Mouse (Mus musculus) spleen, postnatal 14 days (tissue): ENCODE measurements around the gene Gtf3c4.

Source experiments
- DNase-seq, 2 experiments: peaks; one replicate each; pipeline ENCODE4 v3.0.0; 2021 to 2022; ENCODE audit warnings: low spot score in 2 of 2

Gene Gtf3c4

DNA sequence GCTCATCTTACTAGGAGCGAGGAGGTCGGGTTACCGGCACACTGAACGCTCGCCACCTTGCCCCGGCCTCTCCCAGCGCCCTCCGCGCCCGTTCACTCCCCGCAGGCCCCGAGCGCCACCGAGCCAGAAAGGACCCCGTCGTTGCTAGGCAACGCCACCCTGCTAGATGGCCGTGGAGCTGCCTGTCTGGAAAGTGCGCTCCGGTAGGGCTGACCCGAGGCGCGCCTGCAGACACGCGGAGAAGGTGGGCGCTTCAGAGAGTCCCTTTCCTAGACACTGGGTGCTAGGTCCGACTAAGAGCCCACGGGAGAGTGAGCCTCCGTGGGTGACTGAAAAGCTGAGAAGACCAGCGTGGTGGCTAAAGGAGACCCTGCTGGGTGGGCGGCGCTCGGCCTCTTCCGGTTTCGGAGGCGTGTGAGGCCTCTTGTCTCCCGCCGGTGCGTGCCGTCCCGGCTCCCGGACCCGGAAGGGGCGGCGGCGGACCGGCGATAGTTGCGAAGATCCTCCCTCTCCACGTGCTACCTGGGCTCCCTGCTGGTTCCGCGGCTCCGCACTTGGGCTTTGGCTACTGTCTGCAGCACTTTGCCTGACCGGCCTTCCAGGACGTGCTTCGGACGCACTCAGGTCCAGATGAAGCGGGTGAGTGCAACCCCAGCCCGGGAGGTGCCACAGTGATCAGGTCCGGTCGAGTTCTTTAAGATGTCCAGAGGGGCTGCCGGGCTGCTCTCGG, at the start of gene Gtf3c4, which contains the start of gene Ddx31:
Gene Gtf3c4, minus strand, starts transcription at position 139 of the 730 bp plus-strand sequence.
Gene Ddx31, plus strand, starts transcription at position 185 of the 730 bp plus-strand sequence.
- peak; percentile 90 to 95 for DNase-seq

DNA sequence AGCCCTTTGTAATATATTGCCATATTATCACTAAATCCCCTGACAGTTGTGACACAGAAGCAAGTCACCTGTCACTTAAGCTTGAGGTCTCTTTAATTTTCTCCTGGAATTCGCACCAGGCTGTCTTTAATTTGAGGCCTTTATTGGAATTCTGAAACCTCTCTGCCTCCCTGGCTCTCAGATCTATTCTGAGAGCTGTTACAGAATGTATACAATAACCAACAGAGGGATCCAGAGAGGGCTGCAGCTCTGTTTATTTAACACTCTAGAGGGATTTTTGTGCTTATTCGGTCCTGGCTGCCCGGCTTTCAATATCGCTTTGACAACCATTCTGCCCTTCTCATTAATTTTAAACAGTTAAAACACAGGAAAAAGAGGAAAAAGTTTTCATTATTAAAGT, 44.8 kb upstream of the Gtf3c4 start:
- DNase-seq, result no peak

DNA sequence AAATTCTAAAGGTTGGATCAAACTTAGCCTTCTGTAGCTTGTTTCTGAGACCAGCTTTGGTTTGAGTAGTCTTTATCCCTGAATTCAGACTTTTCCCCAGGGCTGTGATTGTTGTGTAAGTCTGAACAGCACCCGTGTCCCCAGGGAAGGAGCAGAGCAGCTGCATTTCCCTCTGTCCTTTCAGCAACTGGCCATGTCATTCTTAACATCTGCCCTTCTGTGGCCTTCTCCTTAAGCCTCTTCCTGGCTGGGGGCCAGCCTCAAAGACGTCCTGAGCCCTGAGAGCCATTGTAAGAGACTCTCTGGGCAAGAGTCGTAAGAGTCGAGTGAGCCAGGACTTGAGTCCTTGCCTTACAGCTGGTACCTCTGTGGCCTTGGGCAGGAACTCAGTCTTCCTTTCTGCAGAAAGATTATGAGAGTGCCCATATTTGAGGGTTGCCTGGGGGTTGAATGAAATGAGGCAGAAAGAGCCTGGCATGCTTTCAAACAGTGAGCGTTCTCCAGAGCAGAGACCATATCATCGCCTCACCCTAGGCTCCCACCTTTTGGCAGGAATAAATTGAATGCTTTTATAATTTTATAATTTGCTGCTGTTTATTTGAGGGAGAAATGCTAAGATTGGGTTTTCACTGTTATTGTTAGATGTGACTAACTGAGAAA, 42.8 kb upstream of the Gtf3c4 start:
- DNase-seq, result no peak

DNA sequence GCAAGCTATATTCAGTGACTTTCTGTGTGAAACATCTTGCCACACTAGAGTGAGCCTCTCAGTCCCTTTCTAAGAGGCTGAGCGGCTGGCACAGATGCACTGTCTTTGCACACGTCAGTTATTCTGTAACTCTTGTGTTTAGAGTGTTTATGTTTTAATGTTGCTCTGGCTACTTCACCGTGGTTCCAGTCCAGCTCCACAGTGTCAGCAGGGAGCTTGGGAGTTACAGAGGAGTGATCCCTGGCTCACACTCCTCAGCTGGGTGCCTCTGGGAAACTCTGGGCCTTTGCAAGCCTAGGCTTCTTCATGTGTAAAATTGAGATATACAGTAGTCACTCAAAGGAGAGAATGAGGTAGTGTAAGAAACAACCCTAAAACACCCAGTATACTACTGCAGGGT, 41.9 kb upstream of the Gtf3c4 start:
- DNase-seq, result no peak

DNA sequence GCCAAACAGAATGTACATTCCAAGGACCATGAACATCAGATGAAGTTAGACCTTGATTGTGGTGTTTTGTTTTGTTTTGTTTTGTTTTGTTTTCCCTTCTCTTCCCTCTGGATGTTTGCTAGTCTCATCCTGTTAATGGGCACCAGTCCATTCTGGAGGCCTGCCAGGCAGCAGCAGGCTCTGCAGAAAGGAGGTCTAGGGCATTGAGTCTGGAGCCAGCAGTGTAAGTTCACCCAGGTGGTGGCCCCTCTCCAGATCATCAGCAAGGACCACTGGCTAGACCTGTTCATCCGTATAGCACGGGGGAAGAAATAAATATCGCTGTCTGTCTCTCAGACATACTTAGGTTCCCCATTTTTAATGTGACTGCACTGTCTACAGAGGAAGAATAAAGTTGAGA, 41.1 kb upstream of the Gtf3c4 start:
- no peak for DNase-seq

DNA sequence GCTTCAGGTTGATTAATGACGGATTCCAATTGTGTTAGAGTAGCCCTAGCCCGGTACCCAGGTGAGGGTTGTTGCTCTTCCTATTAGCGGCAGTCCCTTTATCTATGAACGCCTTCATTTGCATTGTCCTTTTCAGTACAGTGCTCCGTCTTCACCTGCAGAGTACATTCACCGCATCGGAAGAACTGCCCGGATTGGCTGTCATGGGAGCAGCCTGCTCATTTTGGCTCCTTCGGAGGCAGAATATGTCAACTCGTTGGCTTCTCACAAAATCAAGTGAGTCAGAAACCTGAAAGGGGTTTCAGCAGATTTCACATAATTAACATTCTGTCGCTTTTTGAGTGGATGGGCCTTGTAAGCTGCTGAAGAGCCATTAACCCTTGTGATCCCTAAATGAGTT, 35.4 kb upstream of the Gtf3c4 start:
- DNase-seq, result no peak

DNA sequence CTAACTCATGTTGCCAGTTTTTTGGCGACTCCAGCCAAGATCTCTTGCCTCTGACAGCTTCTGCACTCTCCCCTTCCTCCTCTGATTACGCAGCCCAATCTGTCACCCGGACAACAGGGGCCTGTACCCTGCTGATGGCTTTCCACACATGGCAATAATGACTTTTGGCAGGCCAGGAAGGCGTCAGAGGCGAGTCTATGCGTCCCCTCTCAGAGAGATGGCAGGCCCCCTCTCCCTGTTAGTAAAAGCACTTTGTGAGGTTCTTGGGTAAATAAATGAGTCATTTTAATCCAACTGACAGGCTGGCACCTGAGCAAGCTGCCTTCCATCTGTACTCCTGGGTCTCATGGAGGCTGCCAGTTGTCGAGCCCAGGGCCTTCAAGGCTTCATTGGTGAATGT, 27.3 kb upstream of the Gtf3c4 start:
- DNase-seq, result no peak

DNA sequence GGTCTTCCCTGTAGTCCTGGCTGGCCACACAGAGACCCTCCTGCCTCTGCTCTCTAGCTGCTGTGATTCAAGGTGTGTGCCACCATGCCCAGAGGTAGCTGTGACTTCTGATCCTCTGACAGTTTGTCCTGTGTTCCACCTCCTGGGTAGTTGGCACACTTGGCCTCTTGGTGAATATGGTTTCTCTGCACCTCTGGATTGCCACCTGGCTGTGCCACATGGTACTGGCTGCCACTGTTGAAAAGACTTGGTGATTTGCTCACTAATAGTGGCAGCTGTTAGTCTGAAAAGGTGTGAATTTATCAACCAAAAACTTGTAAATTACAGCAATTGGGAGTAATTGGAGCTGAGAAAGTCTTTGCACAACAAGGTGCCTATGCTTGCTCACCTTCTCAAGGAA, 23.7 kb upstream of the Gtf3c4 start:
- DNase-seq, result no peak

DNA sequence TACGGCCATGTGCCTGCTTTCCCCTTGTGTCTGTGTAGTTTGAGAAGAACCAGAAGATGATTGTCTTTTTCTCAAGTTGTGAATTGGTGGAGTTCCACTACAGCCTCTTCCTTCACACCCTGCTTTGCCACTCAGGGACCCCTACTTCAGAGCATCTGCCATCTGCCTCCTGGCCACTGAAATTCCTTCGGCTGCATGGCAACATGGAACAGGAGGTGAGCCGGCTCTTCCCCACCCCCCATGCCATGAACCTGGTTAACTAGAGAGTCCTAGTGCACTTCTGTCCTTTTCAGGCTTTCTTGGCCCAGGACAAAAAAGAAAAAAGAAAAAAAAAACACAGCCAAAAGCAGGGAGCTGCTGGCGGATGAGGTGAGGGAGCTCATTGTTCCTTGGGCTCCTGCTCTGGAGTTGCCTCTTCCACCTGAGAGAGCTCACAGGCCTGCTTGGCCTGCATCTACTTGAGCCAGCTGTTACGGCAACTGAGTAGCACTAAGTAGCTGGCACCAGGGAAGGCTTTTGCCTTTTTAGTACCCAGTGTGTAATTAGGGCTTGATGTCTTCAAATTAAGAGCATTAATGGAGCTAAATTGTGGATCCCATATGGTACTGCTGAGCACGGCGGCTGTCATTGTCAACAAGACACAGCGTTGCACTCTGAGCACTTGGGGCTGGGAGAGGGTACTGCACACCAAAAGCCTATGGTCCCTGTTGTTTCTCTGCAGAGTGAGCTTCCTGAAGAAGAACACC, 20.7 kb upstream of the Gtf3c4 start:
- no peak for DNase-seq

DNA sequence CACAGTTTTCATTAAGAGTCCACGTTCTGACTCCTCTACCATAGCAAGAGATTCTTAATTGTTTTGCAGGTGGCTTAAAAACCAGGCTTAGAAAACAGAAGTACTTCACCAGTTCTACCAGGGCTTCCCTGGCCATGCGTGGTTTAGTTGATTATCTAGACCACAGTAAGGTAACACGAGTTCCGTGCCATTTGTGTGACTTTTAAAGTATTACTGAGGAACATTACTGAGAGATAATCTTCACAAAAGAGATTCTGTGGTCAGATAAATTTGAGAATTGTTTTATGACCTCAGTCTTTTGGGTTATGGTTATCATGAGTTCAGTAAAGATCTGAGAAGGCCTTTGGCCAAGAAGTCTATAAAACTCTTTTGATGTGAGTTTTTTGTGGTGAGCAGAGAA, 19.1 kb upstream of the Gtf3c4 start:
- no peak for DNase-seq

DNA sequence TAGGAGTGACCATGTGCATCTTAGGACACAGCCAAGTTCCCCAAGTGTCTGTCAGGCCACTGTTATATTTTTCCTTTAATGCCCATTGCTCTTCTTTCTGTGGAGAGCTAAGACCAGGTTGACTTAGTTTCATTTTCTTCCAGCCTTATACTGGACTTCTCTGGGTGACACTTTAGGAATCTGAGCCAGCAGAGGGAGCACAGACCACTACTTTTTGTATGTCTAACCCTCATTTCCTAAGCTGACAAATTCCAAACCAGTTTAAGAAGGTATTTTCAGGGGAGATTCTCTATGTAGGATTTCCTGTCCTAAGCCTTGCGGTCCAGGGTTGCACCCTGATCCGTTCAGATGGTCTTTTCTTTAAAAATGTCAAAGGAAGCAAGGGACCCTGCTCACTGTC, 15.6 kb upstream of the Gtf3c4 start:
- no peak for DNase-seq

DNA sequence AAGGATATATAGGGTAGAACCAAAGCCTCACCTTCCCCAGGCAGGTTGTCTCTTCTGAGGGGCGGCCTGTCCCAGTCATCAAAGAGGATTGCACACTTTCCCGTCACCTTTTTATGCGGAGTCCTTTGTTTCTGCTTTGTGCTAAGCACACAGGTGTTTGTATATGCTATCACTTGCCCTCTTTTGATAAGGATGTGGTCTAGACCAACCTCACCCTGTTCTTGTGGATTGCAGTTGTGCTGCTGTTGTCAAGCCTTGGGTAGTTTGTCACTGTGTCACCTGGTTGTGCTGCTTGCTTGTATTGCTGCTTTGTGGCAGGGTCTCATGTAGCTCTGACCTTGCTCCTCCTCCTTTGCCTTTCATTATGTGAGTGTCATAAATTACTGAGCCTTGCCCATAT, 12.4 kb upstream of the Gtf3c4 start:
- no peak for DNase-seq

DNA sequence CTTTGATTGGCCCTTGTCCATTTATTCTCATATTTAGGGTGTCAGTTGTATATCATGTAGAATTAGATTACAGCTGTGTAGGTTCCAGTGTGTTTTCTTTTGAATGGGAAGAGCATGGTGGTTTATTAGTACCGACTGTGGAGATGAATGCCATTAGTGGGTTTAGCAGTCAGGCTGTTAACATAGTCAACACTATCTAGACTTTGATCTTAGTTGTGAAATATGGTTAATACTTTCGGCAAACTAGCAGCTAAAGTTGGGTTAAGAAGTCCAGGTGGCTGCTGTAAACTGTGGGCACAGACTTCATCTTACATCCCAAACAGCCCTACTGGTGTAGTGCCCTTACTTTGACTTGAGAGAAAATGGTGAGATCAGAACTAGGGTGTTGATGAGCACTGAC, 8.7 kb upstream of the Gtf3c4 start:
- DNase-seq, result no peak

DNA sequence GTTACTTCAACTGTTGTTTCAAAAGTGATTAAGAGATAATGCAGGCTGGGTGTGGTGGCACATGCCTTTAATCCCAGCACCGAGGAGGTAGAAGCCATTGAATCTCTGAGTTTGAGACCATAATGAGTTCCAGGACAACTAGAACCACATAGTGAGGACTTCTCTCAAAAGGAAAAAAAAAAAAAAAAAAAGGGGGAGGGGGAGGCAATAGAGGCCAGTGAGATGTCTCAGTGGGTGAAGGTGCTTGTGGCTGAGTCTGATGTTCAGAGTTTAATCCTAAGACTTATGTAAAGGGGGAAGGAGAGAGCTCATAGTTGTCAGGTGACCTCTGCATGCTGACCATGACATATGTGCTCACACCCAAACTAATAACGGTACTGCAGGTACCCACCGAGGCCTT, 1.9 kb upstream of the Gtf3c4 start:
- no peak for DNase-seq

DNA sequence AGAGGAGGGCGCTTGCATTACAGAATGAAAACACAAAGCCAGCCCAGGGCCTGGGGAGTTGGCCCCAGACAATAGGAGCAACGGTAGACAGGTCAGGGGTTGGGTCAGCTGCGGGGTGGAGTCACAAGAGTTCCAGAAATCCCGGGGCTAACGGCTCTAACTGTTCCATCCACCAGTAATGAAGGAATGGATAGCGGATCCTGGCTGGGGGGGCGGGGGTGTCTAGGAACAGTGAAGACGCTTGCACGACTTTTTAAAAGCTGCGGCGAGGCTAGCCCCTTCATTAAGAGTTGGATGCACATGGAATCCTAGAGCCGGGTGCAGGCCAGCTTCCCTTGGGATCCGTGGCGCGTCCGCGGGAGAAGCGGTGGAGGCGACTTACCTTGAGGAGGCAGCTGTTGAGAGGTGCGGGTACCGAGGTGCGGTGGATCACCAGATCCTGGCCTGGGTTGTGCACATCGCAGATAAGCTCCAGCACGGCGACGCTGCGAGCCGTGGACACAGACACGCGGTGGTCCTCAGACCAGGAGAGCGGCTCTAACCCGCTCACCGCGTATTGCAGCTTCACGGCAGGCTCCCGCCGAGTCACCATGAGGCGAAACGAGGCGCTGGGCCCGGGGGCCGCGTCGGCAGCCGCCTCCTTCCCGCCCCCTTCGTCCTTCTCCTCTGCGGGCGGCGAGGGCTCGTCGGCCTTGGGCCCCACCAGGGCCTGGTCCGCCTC, 499 bp downstream of the Gtf3c4 start:
- DNase-seq, result peak in 1 of 2 experiments; percentile 37

DNA sequence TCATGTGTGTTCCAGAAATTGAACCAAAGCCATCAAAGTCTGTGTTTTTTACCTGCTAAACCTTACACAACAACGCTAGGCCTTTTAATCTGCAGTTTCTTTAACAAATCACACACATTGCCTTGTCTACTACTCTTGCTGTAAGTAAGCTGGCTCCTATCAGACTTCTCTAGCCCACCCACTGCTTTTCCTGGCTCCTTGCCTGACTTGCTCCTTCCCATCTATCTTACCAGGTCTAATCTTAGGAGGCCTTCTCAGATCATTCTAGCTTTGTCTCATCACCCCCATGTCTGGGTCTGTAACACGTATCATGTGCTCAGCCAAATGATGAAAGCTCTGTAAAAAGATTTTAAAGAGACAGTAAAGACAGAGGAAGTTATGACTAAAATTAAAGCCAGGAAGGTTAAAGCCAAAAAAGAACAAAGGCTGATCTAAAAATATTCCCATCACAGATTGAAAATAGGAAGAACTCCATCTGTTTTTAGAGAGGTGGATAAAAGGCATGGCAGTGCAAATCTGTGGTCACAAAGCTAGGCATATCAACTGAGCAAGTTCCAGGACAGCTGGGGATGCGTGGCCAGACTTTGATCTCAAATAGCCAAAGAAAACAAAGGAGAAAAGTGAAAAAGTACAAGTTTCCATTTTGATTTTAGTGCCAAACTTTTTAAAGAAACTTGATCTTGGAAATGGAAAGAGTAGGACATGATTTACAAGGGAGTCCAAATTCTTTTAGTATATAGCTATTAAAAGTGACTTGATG, 3.8 kb downstream of the Gtf3c4 start:
- DNase-seq, result no peak

DNA sequence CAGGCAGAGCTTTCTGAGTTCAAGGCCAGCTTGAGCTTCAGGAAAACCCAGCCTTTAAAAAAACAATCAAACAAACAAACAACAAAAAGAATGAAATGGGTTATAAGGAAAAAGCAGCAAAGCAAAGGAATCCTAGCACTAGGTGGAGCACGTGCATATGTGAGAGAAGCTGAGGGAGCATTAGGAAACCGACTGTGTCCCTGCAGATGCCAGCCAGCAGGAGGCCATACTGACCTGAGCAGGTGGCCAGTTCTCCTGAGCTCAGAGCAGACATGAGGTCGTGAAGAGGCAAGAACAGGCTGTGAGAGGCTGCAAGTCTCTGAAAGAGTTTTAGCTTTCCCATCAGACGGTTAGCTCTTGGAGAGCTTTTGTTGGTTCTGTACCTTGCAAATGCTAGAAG, 10.9 kb downstream of the Gtf3c4 start:
- no peak for DNase-seq

DNA sequence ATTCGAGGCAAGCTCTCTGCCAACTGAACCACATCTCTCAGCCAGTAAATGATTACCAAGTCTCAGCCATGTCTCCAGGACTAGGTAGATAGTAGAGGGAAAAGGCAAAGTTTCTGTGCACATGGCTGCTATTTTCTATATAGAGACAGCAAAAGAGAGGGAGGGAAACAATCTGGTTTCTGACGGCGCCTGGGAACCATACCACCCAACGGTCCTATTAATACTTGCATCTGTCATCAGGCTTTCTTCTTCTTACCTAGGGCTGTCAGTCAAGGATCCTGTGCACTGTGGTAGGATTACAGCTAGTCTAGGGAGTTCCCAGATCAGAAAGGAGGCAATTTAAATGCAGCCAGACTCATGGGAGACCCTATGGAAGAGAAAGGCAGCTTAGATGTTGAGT, 21.3 kb downstream of the Gtf3c4 start:
- no peak for DNase-seq

DNA sequence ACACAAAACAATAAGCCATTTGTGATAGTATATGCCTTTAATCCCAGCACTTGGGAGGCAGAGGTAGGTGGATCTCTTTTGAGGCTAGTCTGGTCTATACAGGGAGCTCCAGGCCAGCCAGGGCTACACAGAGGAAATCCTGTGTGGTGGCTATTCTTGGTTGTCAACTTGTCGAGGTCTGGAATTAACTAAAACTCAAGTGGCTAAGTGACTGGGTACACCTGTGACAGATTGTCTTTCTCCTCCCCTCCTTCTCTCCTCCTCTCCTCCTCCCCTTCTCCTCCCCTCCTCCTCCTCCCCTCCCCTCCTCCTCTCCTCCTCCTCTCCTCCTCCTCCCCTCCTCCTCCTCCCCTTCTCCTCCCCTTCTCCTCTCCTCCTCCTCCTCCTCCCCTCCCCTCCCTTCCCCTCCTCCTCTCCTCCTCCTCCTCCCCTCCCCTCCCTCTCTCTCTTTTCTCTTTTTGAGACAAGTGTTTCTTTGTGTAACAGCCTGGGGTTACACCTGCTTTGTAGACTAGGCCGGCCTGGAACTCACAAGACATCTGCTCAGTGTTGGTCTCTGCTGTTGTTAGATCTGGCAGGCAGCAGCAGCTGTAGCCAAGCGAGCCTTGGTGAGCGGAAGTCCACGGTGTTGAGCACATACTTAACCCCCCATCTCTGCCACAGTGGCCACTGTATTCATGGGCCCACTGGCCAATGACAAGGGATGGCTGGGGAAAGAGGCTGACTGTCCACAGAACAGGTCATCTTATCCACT, 29.7 kb downstream of the Gtf3c4 start:
- DNase-seq, result no peak

DNA sequence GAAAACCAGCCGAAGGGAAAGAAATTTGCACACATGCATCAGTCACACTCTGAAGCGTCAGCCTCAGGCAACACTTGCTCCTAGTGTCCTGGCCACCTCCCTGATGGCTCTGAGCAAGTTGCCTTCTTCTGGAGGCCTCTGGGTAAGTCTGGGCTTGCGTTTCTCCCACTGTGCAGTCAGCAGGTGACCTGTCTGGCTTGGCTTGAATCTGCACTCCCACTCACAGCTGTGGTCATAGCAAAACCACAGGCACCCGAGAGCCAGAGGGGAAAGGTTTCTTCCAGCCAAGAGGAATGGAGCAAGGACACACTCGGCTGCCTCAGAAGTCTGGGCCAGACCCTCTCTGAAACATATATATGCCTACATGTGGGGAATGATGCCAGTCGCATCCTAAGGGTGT, 31.3 kb downstream of the Gtf3c4 start:
- DNase-seq, result no peak

DNA sequence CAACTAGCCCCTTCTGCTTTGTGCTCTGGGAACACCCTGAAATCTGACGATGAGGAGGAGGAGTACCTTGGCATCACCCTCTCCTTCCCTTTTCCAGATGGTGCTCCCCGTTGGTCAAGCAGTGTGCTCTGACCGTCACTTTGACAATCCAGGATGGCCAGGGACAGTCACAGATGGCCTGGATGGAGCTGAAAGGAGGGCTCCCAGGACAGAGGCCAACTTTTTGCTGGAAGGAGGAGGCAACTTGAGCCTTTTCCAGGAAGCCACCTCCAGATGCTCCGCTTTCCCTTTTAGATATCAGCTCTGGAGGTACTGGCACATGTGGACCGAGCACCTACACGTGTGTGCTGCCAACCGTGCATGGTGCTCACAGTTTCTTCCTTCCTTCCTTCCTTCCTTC, 36.8 kb downstream of the Gtf3c4 start:
- DNase-seq, result no peak
